Mouse (Mus musculus): ENCODE data around the gene Ccdc155. TPM values are rescaled to one million over a fixed set of nuclear protein-coding genes. Genes with fewer than 3 reads are reported as not detected.

Ccdc155 gene
- polyA plus RNA-seq, 1 experiment from 2014 or later: 0.58 TPM

GRCm38 (mm10) chr7:45213708-45214107, 9.0 kb upstream of the Ccdc155 start:
- ATAC-seq (replicated peaks; ENCODE audit: extremely low read depth, insufficient read depth, low FRiP score): no peak
- H3K4me3 ChIP-seq (ENCODE audit: low read length): no peak overlapping the region
- no peak overlapping the region for H3K27ac ChIP-seq (ENCODE audit: low read length)
- 81% methylated on average over 5 of the region's 5 CpGs for WGBS
- no peaks in the 10 kb centered on the region for H3K9me3 ChIP-seq (replicated peaks; ENCODE audit: control insufficient read depth, low read length)
- H3K4me2 ChIP-seq (ENCODE audit: low read depth, low read length): no peak overlapping the region
- peaks cover 9% of the 10 kb centered on the region; the same call in 1 of the 2 replicates for H3K36me3 ChIP-seq (ENCODE audit: control insufficient read depth, insufficient read depth)
- H3K27me3 ChIP-seq (ENCODE audit: control insufficient read depth, insufficient read depth, low read length): peaks cover 19% of the 10 kb centered on the region
- no peak overlapping the region for H3K9ac ChIP-seq (ENCODE audit: low read length)
- peaks cover 23% of the 10 kb centered on the region for H3K4me1 ChIP-seq (ENCODE audit: control insufficient read depth, insufficient read depth, low read length)

- Histone ChIP-seq H3K9me3 (replicated peaks; ENCODE audit: control insufficient read depth, low read length) (peaks cover 4% of the 10 kb centered on the region; the same call in 1 of the 2 replicates), H3K4me2 (ENCODE audit: low read depth, low read length) (no peak overlapping the region), H3K36me3 (ENCODE audit: control insufficient read depth, insufficient read depth) (no peaks in the 10 kb centered on the region), H3K27me3 (ENCODE audit: control insufficient read depth, insufficient read depth, low read length) (peaks cover 19% of the 10 kb centered on the region), H3K4me1 (ENCODE audit: control insufficient read depth, insufficient read depth, low read length) (peaks cover 18% of the 10 kb centered on the region), H3K27ac (ENCODE audit: low read length) (no peak overlapping the region), H3K4me3 (ENCODE audit: low read length) (no peak overlapping the region), H3K9ac (ENCODE audit: low read length) (no peak overlapping the region)
- no peak for ATAC-seq (replicated peaks; ENCODE audit: extremely low read depth, insufficient read depth, low FRiP score)
- 72% methylated on average over 7 of the region's 7 CpGs for WGBS
These were observed 7.7 kb upstream of the Ccdc155 start for GRCm38 (mm10) chr7:45212356-45212755.

- Histone ChIP-seq H3K4me2 (ENCODE audit: low read depth, low read length) (peak within 1 kb of the TSS; percentile 52), H3K36me3 (ENCODE audit: control insufficient read depth, insufficient read depth) (no peaks in the 10 kb centered on the region), H3K9me3 (replicated peaks; ENCODE audit: control insufficient read depth, low read length) (peaks cover 4% of the 10 kb centered on the region; the same call in 1 of the 2 replicates), H3K4me1 (ENCODE audit: control insufficient read depth, insufficient read depth, low read length) (peaks cover 13% of the 10 kb centered on the region), H3K27ac (ENCODE audit: low read length) (no peak within 1 kb of the TSS), H3K4me3 (ENCODE audit: low read length) (peak within 1 kb of the TSS; percentile 24), H3K27me3 (ENCODE audit: control insufficient read depth, insufficient read depth, low read length) (peaks cover 19% of the 10 kb centered on the region), H3K9ac (ENCODE audit: low read length) (no peak within 1 kb of the TSS)
- ATAC-seq (replicated peaks; ENCODE audit: extremely low read depth, insufficient read depth, low FRiP score): no peak
- 6% methylated on average over 17 of the region's 17 CpGs for WGBS
These were observed 7.2 kb upstream of the Ccdc155 start, which contains the start of gene Dkkl1 for GRCm38 (mm10) chr7:45211851-45212251. Gene Dkkl1, minus strand, starts transcription at chr7:45212147.

- 33% methylated on average over 10 of the region's 10 CpGs for WGBS
- Histone ChIP-seq H3K9ac (ENCODE audit: low read length) (no peak overlapping the region), H3K27me3 (ENCODE audit: control insufficient read depth, insufficient read depth, low read length) (peaks cover 19% of the 10 kb centered on the region), H3K27ac (ENCODE audit: low read length) (no peak overlapping the region), H3K4me2 (ENCODE audit: low read depth, low read length) (peak overlapping the region; percentile 52; the same call in 1 of the 2 replicates), H3K4me1 (ENCODE audit: control insufficient read depth, insufficient read depth, low read length) (peaks cover 9% of the 10 kb centered on the region), H3K9me3 (replicated peaks; ENCODE audit: control insufficient read depth, low read length) (peaks cover 4% of the 10 kb centered on the region; the same call in 1 of the 2 replicates), H3K36me3 (ENCODE audit: control insufficient read depth, insufficient read depth) (no peaks in the 10 kb centered on the region), H3K4me3 (ENCODE audit: low read length) (no peak overlapping the region)
- ATAC-seq (replicated peaks; ENCODE audit: extremely low read depth, insufficient read depth, low FRiP score): no peak
These were observed 6.4 kb upstream of the Ccdc155 start for GRCm38 (mm10) chr7:45211070-45211469.

- Histone ChIP-seq H3K9ac (ENCODE audit: low read length) (no peak overlapping the region), H3K36me3 (ENCODE audit: control insufficient read depth, insufficient read depth) (no peaks in the 10 kb centered on the region), H3K9me3 (replicated peaks; ENCODE audit: control insufficient read depth, low read length) (peaks cover 4% of the 10 kb centered on the region; the same call in 1 of the 2 replicates), H3K4me1 (ENCODE audit: control insufficient read depth, insufficient read depth, low read length) (peaks cover 6% of the 10 kb centered on the region; the same call in 1 of the 2 replicates), H3K4me3 (ENCODE audit: low read length) (no peak overlapping the region), H3K27me3 (ENCODE audit: control insufficient read depth, insufficient read depth, low read length) (peaks cover 19% of the 10 kb centered on the region), H3K27ac (ENCODE audit: low read length) (no peak overlapping the region), H3K4me2 (ENCODE audit: low read depth, low read length) (no peak overlapping the region)
- ATAC-seq (replicated peaks; ENCODE audit: extremely low read depth, insufficient read depth, low FRiP score): no peak
- 77% methylated on average over 6 of the region's 6 CpGs for WGBS
These were observed 3.6 kb upstream of the Ccdc155 start for GRCm38 (mm10) chr7:45208260-45208659.

GRCm38 (mm10) chr7:45202654-45203053, 2.0 kb downstream of the Ccdc155 start:
- Histone ChIP-seq H3K4me3 (ENCODE audit: low read length) (no peak overlapping the region), H3K9ac (ENCODE audit: low read length) (no peak overlapping the region), H3K36me3 (ENCODE audit: control insufficient read depth, insufficient read depth) (no peaks in the 10 kb centered on the region), H3K9me3 (replicated peaks; ENCODE audit: control insufficient read depth, low read length) (no peaks in the 10 kb centered on the region), H3K27ac (ENCODE audit: low read length) (peak overlapping the region; percentile 23; the same call in 1 of the 2 replicates), H3K4me2 (ENCODE audit: low read depth, low read length) (no peak overlapping the region), H3K4me1 (ENCODE audit: control insufficient read depth, insufficient read depth, low read length) (no peaks in the 10 kb centered on the region), H3K27me3 (ENCODE audit: control insufficient read depth, insufficient read depth, low read length) (no peaks in the 10 kb centered on the region)
- WGBS: 26% methylated on average over 10 of the region's 10 CpGs
- ATAC-seq (replicated peaks; ENCODE audit: extremely low read depth, insufficient read depth, low FRiP score): no peak

GRCm38 (mm10) chr7:45198961-45199360, 5.7 kb downstream of the Ccdc155 start:
- Histone ChIP-seq H3K9me3 (replicated peaks; ENCODE audit: control insufficient read depth, low read length) (no peaks in the 10 kb centered on the region), H3K36me3 (ENCODE audit: control insufficient read depth, insufficient read depth) (no peaks in the 10 kb centered on the region), H3K9ac (ENCODE audit: low read length) (no peak overlapping the region), H3K4me2 (ENCODE audit: low read depth, low read length) (no peak overlapping the region), H3K4me1 (ENCODE audit: control insufficient read depth, insufficient read depth, low read length) (peaks cover 6% of the 10 kb centered on the region; the same call in 1 of the 2 replicates), H3K4me3 (ENCODE audit: low read length) (no peak overlapping the region), H3K27me3 (ENCODE audit: control insufficient read depth, insufficient read depth, low read length) (peaks cover 3% of the 10 kb centered on the region; the same call in 1 of the 2 replicates), H3K27ac (ENCODE audit: low read length) (no peak overlapping the region)
- WGBS: 75% methylated on average over 11 of the region's 11 CpGs
- ATAC-seq (replicated peaks; ENCODE audit: extremely low read depth, insufficient read depth, low FRiP score): no peak

GRCm38 (mm10) chr7:45198435-45198834, 6.3 kb downstream of the Ccdc155 start:
- no peak overlapping the region for H3K9ac ChIP-seq (ENCODE audit: low read length)
- no peak overlapping the region for H3K27ac ChIP-seq (ENCODE audit: low read length)
- peaks cover 3% of the 10 kb centered on the region; the same call in 1 of the 2 replicates for H3K27me3 ChIP-seq (ENCODE audit: control insufficient read depth, insufficient read depth, low read length)
- H3K36me3 ChIP-seq (ENCODE audit: control insufficient read depth, insufficient read depth): no peaks in the 10 kb centered on the region
- no peak for ATAC-seq (replicated peaks; ENCODE audit: extremely low read depth, insufficient read depth, low FRiP score)
- H3K4me2 ChIP-seq (ENCODE audit: low read depth, low read length): no peak overlapping the region
- H3K4me3 ChIP-seq (ENCODE audit: low read length): no peak overlapping the region
- H3K4me1 ChIP-seq (ENCODE audit: control insufficient read depth, insufficient read depth, low read length): peaks cover 6% of the 10 kb centered on the region; the same call in 1 of the 2 replicates
- WGBS: 11% methylated on average over 5 of the region's 5 CpGs
- no peaks in the 10 kb centered on the region for H3K9me3 ChIP-seq (replicated peaks; ENCODE audit: control insufficient read depth, low read length)

GRCm38 (mm10) chr7:45196994-45197393, 7.7 kb downstream of the Ccdc155 start:
- no peak overlapping the region for H3K27ac ChIP-seq (ENCODE audit: low read length)
- H3K4me2 ChIP-seq (ENCODE audit: low read depth, low read length): no peak overlapping the region
- no peak overlapping the region for H3K4me3 ChIP-seq (ENCODE audit: low read length)
- 68% methylated on average over 5 of the region's 5 CpGs for WGBS
- no peak overlapping the region for H3K9ac ChIP-seq (ENCODE audit: low read length)
- ATAC-seq (replicated peaks; ENCODE audit: extremely low read depth, insufficient read depth, low FRiP score): no peak
- H3K36me3 ChIP-seq (ENCODE audit: control insufficient read depth, insufficient read depth): no peaks in the 10 kb centered on the region
- peaks cover 6% of the 10 kb centered on the region; the same call in 1 of the 2 replicates for H3K4me1 ChIP-seq (ENCODE audit: control insufficient read depth, insufficient read depth, low read length)
- no peaks in the 10 kb centered on the region for H3K9me3 ChIP-seq (replicated peaks; ENCODE audit: control insufficient read depth, low read length)
- H3K27me3 ChIP-seq (ENCODE audit: control insufficient read depth, insufficient read depth, low read length): peaks cover 3% of the 10 kb centered on the region; the same call in 1 of the 2 replicates

Measured in heart, embryonic 16.5 days (tissue).